Mouse (Mus musculus) thymus, adult 2 months (tissue): Measurements from ENCODE around the gene Nadk2. TPM values are rescaled to one million over a fixed set of nuclear protein-coding genes. Genes with fewer than 3 reads are reported as not detected.

ENCODE experiments used
- DNase-seq: peaks from one replicate; pipeline ENCODE4 v3.0.0; 2021
- H3K27ac ChIP-seq: fragments of 200-500 bp; 2 replicates; pipeline ENCODE4 v1.5.1; 2012; ENCODE audit warnings: low read length, control low read depth; ENCODE audit not compliant: control insufficient read depth, insufficient read depth
- H3K27me3 ChIP-seq: fragments of 200-500 bp; 2 replicates; pipeline ENCODE4 v1.6.1; 2012; ENCODE audit warnings: mild to moderate bottlenecking, low read length, moderate library complexity, mixed read lengths; ENCODE audit not compliant: control insufficient read depth, insufficient read depth
- H3K36me3 ChIP-seq: fragments of 200-500 bp; 2 replicates; pipeline ENCODE4 v1.6.1; 2012; ENCODE audit warnings: mild to moderate bottlenecking, low read length, moderate library complexity; ENCODE audit not compliant: control insufficient read depth, insufficient read depth
- H3K4me1 ChIP-seq: fragments of 200-500 bp; replicated peaks from 2 replicates; pipeline ENCODE4 v1.6.1; 2012; ENCODE audit warnings: low read length; ENCODE audit not compliant: control insufficient read depth, insufficient read depth
- H3K4me3 ChIP-seq: fragments of 200-500 bp; 2 replicates; pipeline ENCODE4 v1.5.1; 2012; ENCODE audit warnings: mild to moderate bottlenecking, low read length, control low read depth, moderate library complexity; ENCODE audit not compliant: control insufficient read depth, insufficient read depth
- CTCF ChIP-seq: fragments of 200-500 bp; IDR thresholded peaks from 2 replicates; pipeline ENCODE4 v1.5.1; 2012; ENCODE audit warnings: mild to moderate bottlenecking, control low read depth, low read length, moderate library complexity, borderline replicate concordance; ENCODE audit not compliant: control insufficient read depth, poor library complexity, insufficient read depth; ENCODE audit errors: extremely low read depth
- POLR2A ChIP-seq: fragments of 200-500 bp; IDR thresholded peaks from 2 replicates; pipeline ENCODE4 v1.6.1; 2012; ENCODE audit warnings: mild to moderate bottlenecking, low read length, control low read depth, moderate library complexity; ENCODE audit not compliant: control insufficient read depth, poor library complexity, insufficient read depth; ENCODE audit errors: extremely low read depth
- WGBS: fragments of 180-500 bp; shearing (Covaris S2); methylation state at CpG from one replicate; pipeline ENCODE4 v1.1.7; 2018; 5-methylcytosine and 5-hydroxymethylcytosine counted together
- polyA plus RNA-seq: library from polyadenylated mRNA; depleted of rRNA; stranded (reverse); fragments of >200 nt; gene quantifications from 2 replicates; pipeline ENCODE4 v1.2.3, GENCODE M21; 2012

Nadk2 gene
- polyA plus RNA-seq, 1 experiment: 14.1 TPM

DNA sequence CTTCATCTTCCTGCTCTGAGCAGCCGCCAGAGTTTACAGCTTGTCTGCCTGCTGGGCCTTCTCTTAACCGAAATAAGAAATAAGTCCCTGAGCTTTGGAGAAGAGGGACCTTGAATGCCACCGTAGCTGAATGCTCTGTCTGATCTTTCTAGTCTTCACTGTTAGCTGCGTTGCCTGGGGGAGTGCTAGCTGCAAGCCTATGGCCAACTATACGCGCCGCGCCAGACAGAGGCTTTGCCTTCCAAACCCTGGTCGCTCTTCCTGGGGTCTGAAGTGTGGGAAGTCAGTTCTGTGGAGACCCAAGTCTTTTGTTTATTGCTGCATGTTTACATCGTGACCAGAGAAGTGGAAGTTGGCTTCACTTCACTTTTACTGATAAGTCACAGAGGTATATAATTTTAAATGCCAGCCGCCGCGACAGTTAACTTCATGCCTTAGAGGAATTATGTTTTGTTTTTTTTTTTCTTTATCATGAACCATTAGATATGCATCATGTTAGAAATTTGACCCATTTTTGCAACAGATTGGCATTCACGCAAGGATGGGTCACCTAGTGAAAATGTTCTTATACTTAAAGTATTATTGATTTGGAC, 4.6 kb downstream of the Nadk2 start:
- no peak for DNase-seq
- TF ChIP-seq POLR2A (no peak), CTCF (no peak)
- H3K4me1 ChIP-seq: peaks cover 6% of the 10 kb centered on the region; the same call in 1 of the 2 replicates
- no peak overlapping the region for H3K4me3 ChIP-seq
- H3K27ac ChIP-seq: no peak overlapping the region
- H3K36me3 ChIP-seq: no peaks in the 10 kb centered on the region
- 93% methylated on average over 14 of the region's 14 CpGs for WGBS
- H3K27me3 ChIP-seq: no peaks in the 10 kb centered on the region

GRCm38 (mm10) chr15:9078481-9079300, 7.6 kb downstream of the Nadk2 start:
- WGBS: 94% methylated on average over 12 of the region's 12 CpGs
- Histone ChIP-seq H3K27me3 (no peaks in the 10 kb centered on the region), H3K27ac (no peak overlapping the region), H3K36me3 (no peaks in the 10 kb centered on the region), H3K4me1 (peaks cover 2% of the 10 kb centered on the region; the same call in 1 of the 2 replicates), H3K4me3 (no peak overlapping the region)
- no peak for TF ChIP-seq POLR2A
- no peak for TF ChIP-seq CTCF
- no peak for DNase-seq

GRCm38 (mm10) chr15:9079626-9080025, 8.6 kb downstream of the Nadk2 start:
- no peak for DNase-seq
- Histone ChIP-seq H3K4me3 (no peak overlapping the region), H3K36me3 (no peaks in the 10 kb centered on the region), H3K4me1 (peaks cover 2% of the 10 kb centered on the region; the same call in 1 of the 2 replicates), H3K27me3 (no peaks in the 10 kb centered on the region), H3K27ac (no peak overlapping the region)
- WGBS: 88% methylated on average over 5 of the region's 5 CpGs
- no peak for TF ChIP-seq CTCF
- TF ChIP-seq POLR2A: no peak

GRCm38 (mm10) chr15:9080206-9080605, 9.1 kb downstream of the Nadk2 start:
- DNase-seq: no peak
- Histone ChIP-seq H3K27me3 (no peaks in the 10 kb centered on the region), H3K4me1 (peaks cover 2% of the 10 kb centered on the region; the same call in 1 of the 2 replicates), H3K27ac (no peak overlapping the region), H3K4me3 (no peak overlapping the region), H3K36me3 (no peaks in the 10 kb centered on the region)
- TF ChIP-seq CTCF (no peak), POLR2A (no peak)
- WGBS: 74% methylated on average over 4 of the region's 4 CpGs

GRCm38 (mm10) chr15:9081294-9081693, 10.2 kb downstream of the Nadk2 start:
- Histone ChIP-seq H3K27ac (no peak overlapping the region), H3K4me1 (peaks cover 2% of the 10 kb centered on the region; the same call in 1 of the 2 replicates), H3K4me3 (no peak overlapping the region), H3K36me3 (no peaks in the 10 kb centered on the region), H3K27me3 (no peaks in the 10 kb centered on the region)
- DNase-seq: no peak
- no peak for TF ChIP-seq POLR2A
- TF ChIP-seq CTCF: no peak
- WGBS: 98% methylated on average over 3 of the region's 3 CpGs

GRCm38 (mm10) chr15:9082753-9083152, 11.7 kb downstream of the Nadk2 start:
- Histone ChIP-seq H3K27me3 (no peaks in the 10 kb centered on the region), H3K36me3 (no peaks in the 10 kb centered on the region), H3K4me3 (no peak overlapping the region), H3K4me1 (peaks cover 5% of the 10 kb centered on the region; the same call in 1 of the 2 replicates), H3K27ac (no peak overlapping the region)
- WGBS: 97% methylated on average over 9 of the region's 9 CpGs
- no peak for DNase-seq
- TF ChIP-seq POLR2A (no peak), CTCF (no peak)

DNA sequence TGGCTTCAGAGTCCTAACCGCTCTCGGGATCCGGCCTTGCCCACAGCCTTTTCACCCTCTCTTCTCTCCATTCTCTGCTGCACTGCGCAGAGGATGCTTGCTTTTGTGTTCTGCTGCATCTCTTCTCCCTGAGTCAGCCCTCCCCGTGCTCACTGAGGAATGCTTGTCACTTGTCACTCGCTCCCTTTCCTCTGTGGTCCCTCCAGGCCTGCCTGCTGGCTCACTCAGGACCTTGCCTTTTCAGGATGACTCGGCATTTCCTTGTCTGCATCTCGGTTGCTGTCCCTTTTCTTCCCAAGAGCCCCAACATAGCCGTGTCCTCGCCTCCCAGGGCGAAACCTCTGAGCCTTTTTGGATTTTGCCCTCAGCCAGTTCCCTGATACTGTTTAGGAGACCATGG, 15.8 kb downstream of the Nadk2 start:
- Histone ChIP-seq H3K36me3 (no peaks in the 10 kb centered on the region), H3K27me3 (no peaks in the 10 kb centered on the region), H3K4me1 (0 out of 2 replicates have a peak, but pooled peaks cover 3% of the 10 kb centered on the region), H3K27ac (no peak overlapping the region), H3K4me3 (no peak overlapping the region)
- DNase-seq: no peak
- 75% methylated on average over 11 of the region's 11 CpGs for WGBS
- no peak for TF ChIP-seq POLR2A
- TF ChIP-seq CTCF: no peak
